Mouse (Mus musculus): ENCODE results near the gene Olfr1225.
"Not testable (repeated sequence)": the region's sequence is repeated elsewhere in the genome, so short reads cannot be mapped to it uniquely, and the experiment has no call there.

- not testable (repeated sequence) for TF ChIP-seq CTCF (IDR thresholded peaks at IDR 0.05; ENCODE audit: low read depth, low read length); POLR2A (IDR thresholded peaks at IDR 0.05; ENCODE audit: extremely low read depth, insufficient read depth, low read length)
These were observed 10.5 kb downstream of the Olfr1225 start, which contains the start of gene Olfr1224-ps1 for GRCm38 (mm10) chr2:89163991-89164390.
